Mouse (Mus musculus) frontal cortex, postnatal 14 days (tissue): ENCODE data around the gene Akap8l.

Experiments used
- DNase-seq, 2 experiments: peaks; one replicate each; pipeline ENCODE4 v3.0.0; 2022; ENCODE audit warnings: low spot score in 2 of 2

Akap8l gene

DNA sequence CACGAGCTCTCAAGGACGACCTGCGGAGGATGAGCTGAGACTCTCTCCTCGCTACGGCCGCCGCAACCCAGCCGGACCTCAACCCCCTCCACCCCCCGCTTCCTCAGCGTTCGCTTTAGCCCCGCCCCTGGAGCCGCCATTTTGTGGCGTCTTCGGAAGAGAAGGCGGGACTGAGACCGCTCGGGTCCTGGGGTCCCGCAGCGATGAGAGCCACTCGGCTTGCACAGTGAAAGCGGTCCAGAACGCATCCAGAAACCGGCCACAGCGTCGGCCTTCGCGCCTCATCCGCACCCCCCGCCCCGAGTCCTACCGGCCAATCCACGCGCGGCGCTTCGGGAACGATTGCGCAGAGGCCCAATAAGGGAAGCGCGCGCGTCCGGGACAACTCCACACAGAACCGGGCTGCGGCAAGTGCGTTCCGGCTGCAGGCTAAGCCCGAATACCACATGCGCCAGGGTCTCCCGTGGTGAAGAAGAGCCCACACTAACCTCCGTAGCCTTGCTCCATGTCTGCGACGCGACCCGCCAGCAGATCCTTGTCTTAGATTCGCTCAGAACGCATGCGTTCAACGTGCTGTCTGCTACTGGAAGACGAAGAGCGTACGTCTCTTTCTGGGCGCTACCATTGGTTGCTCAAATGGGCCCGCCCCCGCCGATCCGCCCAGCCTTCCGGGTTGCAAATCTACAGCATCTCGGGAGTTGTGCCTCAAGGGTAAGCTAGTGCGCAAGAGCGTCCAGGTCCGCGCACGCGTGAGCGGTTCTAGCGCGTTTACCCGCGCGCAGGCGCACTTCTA lies 29.6 kb downstream of the Akap8l start, which contains the start of gene Akap8:
Gene Akap8 (minus strand): TSS at position 642 of the 793 bp plus-strand sequence.
- peak; percentile 99 for DNase-seq

DNA sequence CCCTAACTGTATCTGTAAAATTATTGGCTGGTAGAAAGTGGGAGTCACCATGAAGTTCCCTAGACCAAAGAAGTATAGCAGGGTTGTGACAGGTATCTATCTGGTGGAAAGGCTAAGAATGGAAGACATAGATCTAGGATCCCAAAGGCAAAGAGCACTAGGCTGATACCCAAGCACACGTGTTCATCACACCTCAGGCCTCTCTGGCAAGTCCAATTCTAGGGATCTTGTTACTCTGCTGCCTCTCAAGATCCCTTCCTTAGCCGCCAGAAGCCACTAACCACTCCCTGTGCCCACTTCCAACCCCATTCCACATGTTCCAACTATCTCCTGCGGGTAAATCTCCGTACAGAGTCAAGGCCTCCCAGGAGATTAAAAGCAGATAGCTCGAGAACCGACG lies 30.5 kb downstream of the Akap8l start:
- DNase-seq = no peak

DNA sequence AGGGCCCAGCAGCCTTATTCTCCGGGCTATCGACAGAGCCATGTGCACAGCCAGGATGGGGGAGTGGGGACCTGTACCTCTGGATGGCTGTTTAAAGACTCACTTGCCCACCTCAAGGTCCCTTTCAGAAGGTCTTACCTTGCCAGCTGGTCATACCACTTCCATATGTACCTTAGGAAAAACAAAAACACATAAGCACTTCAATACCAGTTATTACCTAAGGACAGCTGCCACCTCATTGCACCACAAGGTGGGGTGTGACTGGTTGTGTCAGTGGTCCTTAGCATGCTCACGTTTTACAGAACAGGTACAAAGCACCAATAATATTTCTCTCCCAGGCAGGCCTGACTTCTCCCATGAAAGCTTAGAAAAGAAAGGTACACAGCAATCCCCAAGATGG lies 32.7 kb downstream of the Akap8l start:
- DNase-seq = no peak

DNA sequence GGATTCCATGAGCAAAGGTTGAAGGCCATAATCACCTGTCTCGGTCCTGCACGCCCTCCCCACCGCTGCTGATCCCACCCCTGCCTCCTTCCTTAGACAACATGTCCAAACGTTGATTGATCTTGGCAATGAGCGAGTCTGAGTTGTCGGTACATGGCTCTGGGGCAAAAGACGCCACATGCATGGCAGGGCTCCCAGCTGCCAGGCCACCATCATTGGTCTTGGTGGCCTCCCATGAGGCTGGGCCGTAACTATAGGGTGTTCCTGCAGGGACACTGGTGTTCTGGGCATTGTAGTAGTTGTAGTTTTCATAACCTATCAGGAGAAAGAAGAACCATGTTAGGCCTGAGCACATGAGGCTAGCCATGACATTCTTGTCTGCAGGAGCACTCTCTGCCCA lies 33.4 kb downstream of the Akap8l start:
- no peak for DNase-seq

DNA sequence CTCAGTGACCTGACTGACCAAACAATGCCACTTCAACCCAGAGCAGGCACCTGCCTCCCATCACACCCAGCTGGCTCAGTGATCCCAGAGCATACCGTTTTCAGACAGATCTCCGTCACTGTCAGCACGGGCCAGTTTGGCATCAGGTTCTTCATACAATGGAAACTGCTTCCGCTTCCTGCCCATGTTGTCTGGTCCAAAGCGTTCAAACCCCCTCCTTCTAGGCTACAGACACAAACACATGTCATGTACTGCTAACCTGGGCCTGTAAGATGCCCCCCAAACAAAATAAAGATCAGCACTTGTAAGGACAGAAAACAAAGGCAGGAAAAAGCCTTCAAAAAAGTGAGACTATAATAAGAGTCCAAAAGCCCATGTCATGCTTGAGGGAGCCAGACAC lies 34.8 kb downstream of the Akap8l start:
- DNase-seq = no peak

DNA sequence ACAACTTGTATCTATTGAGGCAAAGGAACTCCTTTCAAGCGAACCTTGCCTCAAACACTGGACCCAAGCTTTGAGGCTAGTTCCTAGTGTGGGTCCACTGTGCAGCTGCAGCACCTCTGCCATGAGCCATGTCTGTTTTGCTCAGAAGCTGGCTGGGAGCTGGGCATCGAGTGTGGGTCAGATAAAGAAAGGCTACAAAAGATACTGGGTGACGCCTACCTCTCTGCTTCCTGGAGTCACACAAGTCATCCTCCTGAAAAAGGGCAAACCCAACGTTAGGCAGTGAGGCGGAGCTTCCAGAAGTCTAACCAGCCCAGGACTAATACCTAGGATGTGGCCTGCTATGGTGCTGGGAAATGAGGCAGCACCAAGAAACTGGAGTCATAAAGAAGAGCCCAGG lies 36.5 kb downstream of the Akap8l start:
- no peak for DNase-seq

DNA sequence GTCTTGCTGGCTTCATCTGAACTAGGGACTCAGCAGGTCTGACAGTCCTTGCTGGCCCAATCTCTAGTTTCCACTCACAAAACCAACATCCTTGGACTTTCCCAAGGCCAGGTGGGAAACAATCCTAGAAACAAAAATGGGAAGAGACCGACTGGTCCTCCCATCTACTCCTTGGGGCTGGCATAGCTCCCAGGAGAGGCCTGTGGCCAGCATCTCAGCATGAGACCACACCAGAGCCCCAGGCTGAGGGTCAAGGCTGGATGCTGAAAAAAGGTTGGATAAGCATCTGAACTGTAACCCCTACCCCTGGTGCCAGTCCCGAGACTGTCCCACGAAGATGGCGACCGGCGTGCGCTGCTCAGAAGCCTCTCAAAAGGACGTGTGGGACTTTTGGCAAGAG lies 37.6 kb downstream of the Akap8l start:
- no peak for DNase-seq

DNA sequence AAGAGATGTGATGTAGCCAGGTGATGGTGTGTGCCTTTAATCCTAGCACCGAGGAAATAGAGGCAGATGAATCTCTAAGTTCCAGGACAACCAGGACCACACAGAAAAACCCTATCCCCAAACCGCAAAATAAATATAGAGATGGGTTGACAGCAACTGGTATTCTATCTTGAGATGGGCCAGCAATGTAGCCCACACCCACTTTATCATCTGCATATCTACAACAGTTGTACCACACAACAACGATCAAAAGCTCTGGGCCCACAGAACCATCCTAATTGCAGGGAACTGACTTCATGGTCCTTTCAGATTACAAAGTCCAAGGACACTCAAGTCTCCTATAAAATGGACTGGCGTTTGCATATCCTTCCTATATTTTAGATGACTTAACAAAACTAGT lies 42.4 kb downstream of the Akap8l start:
- no peak for DNase-seq

DNA sequence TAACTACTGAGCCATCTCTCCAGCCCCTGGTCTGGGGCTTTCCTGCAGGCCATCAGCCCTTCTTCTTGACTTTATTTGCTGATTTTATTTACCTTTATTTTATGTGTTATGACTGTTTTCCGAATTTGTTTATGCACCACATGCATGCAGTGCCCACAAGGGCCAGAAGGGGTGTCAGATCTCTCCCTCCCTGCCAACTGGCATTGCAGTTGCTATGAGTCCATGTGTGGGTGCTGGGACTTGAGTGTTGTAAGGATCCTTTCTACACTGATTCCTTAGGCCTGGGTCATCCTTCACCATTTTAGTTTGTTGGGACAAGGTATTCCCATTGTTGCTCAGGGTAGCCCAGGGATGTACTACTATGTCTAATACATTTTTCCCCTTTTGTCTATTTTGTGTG lies 52.3 kb downstream of the Akap8l start:
- no peak for DNase-seq

DNA sequence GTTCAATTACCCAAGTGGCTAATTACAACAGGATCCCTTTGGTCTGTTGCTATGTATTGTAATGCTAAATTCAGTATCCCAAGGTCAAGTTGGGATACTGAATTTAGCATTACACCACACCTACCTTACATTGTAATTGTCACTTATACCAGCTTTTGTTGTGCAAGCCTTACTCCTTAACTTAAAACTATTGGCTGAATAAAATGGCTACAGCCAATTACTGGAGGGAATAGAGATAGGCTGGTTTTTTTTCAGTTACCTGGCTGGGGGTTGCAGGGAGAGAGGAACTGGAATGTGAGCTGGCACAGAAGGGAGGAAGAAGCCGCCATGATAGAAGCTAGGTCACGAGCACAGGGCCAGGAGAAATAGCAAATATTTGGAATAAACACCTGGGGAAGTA lies 54.5 kb downstream of the Akap8l start:
- DNase-seq = no peak

DNA sequence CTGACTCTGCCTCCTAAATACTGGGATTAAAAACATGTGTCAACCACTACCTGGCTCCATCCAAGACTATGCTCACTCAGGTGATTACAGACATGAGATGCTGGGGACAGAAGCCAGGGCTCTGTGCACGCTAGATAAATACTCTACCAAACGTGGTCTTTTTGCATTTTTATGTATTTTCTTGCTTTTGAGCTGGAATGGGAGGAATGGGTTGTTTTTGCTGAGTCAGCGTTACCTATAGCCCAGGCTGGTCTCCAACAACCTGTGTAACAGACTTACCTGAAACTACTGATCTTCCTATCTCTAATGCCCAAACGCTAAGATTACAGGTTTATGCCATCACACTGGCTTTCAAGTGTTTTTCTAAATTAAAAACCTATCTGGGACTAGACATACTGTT lies 55.2 kb downstream of the Akap8l start:
- no peak for DNase-seq

DNA sequence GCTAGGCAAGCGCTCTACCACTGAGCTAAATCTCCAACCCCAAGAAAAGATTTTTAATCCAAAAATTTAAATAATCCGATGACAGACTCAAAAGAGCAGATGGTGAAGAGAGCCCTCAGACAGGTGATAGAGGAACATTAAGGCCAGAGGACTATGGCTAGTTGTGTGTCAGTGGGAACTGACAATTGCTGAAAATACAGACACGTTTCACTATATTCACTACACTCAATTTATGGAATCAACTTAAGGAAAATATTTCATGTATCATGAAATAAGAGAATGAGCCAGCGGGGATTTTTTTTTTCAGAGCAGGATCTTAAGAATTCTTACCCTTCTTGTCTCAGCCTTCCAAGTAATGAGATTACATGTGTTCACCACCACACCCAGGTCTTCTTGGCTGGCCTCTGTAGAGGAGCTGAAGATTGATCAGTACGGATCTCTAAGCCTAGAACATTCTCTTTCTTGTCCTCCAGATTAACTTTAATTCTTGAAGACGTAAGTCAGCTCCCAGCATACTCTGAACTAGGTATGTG lies 65.2 kb downstream of the Akap8l start:
- no peak for DNase-seq

DNA sequence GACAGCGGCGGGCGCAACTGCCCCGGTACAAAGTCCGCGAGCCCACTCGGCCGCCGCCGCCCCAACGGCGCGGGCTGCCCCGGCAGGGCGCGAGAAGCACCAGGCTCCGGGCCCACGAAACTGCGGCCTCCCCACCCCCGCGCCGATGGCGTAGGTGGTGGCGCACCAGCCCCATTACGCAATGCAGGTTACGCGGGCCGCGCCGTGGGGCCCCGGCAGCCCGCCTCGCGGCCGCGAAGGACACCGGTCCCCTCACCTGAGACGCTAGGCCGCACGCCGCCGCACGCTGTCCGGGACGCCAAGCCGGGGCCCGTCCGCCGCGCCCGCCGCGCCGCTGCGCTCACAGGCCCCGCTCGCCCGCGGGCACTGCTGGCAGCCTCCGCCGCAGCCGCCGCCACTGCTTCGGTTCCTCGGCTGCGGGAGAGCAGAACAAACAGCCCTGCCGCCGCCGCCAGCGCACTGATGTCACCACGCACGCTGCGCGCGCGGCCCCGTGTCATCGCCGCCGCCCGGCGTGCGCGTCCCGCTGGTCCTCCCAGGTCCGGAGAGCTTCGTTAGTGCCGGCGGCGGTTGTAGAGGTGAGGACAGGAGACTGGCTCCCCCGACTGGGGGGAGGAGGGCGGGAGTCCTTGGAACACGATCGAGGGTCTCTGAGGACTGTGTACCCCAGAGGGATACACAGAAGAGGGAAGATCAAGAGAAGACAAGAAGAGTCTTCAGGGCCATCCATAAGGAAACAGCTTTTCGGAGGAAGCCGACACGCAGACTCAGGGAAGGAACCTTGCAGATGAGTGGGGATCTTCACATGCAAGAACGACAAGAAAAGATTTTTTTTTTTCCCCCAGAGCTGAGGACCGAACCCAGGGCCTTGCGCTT lies 65.9 kb downstream of the Akap8l start, which contains the start of gene Brd4:
Gene Brd4 (minus strand): TSS at position 461 of the 876 bp plus-strand sequence.
- DNase-seq = peak; percentile 82 to 87

DNA sequence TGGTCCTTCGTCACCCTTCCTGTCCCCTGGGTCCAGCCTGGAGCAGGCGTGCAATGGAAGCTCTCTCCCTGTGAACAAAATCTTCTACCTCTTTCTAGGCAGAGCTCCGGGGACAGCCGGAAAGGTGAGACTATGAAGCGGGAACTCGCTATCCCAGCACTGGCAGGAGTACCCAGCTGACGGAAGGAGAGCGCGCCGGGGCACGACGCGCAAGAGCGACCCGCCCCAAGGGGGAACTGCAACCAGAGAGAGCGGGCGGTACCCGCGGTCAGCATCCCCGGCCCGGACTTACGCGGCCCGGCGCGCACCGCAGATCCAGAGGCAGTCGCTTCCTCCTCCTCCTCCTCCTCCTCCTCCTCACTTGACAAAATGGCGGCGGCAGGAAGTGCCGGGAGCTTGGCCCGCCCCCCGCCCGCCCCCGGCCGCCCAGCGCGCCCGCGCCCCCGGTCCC lies 66.6 kb downstream of the Akap8l start:
- peak; percentile 28 to 37 for DNase-seq

DNA sequence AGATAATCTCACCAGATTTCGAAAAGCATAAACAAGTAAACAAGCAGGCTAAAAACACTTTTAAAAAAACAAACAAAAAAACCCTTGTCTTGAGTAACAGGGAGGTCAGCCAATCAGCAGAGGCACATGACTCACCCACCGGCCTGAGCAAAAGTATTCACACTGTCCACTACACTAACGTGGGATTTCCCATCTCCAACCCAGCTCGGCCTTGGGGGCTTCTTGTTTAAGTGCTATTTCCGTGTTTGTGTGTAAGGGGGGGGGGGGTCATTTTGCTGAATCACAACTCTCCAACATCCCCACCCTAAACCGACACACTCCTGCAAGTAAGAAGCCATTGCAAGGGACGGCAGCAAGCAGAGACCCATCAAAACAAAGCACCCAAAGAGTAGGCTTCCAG lies 67.1 kb downstream of the Akap8l start:
- DNase-seq = no peak

DNA sequence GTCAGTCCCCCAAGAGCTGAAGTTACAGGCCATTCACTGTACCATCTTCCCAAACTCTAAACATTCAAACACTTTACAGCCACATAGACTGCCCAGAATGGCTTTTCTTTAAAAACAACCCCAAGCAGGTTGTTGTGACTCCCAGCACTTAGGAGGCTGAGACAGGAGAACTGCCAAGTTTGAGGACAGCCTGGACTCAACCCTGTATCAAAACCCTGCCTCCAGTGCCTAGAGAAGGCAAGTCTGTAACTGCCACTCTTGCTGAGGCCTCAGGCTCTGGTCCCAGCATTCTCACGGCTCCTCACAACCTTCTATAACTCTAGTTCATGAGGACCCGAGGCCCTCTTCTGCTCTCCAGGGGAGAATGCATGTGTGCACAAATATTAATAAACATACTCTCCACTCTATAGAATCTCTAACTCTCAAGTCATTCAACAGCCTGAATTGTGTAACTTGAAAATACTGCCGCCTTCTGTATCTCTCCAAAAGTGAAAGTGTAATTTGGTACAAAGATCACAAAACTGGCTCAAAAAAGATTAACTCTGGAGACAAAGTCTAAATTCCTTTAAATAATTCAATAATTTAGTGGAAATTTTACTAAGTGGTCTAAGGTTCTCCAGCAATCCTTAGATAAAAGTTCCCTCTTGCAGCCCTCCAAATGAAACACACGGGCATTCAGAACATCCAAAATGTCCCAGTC lies 68.6 kb downstream of the Akap8l start:
- no peak for DNase-seq

DNA sequence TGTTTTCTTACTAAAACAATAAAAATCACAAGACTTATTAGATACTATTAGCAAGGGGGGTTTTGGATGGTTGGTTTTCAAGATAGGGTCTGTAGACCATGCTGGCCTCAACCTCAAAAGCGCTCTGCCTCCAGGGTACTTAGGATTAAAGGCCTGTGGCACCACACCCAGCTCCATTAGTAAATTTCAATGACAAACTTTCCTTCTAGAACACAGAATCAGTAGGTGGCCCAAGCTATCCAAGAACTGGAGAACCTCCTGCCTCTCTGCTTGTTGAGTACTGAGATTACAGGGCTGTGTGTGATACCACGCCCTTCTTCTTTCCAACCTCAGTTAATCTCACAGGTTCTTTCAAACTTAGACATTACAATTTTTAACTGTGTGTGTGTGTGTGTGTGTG lies 69.3 kb downstream of the Akap8l start:
- DNase-seq = no peak

DNA sequence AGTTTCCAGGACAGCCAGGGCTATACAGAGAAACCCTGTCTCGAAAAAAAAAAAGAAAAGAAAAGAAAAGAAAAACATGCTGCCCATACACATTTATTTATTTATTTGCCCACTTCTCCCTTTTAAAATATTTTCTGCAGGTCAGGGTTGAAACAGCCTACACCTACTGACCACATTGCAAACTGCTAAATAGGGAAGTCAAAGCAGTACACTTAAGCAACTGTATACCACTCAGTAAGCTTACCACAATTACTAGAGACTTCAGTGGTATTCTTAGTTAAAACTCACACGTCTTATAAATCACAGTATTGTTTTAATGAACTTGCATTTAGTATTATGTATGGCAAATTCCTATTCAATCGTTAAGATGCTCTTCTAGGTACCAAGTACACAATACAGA lies 69.8 kb downstream of the Akap8l start:
- no peak for DNase-seq

DNA sequence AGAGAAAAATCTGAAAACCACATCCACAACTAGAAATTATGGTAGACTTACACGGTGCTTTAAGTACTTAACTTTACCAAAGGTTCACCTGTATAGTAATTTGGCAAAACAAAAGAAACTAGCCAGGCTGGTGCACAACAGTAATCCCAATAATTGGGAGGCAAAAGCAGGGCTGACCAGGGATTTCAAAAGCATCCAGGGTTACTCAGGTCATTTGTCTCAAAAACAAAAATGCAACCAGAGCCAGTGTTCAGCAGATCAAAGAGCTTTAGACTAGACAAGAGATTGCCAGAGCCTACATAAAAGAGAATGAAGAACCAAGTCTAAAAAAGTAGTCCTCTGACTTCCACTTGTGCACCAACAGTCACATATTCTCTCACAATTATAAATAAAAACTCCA lies 73.2 kb downstream of the Akap8l start:
- DNase-seq = no peak

DNA sequence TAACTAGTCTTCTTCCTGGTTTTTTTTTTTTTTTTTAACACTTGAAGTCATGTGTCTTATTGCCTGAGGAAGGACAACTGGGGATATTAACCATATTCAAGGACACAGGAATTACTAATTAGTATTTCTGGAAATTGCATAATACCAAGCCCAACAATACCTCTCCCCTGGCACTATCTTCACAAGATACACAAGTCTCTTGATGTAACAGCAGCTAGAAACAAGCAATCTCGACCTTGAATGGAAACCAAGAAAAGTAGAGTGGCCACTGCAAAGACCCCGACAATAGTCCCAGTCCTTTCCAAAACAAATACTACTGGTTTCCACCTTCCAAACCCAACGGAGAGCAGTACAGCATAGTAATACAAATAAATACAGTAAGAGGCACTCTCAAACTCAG lies 74.8 kb downstream of the Akap8l start:
- no peak for DNase-seq
